Mouse (Mus musculus) E14TG2a.4 (cell line): ENCODE measurements around the gene Atl2.

Experiments used
- CTCF ChIP-seq: conservative IDR thresholded peaks from 2 replicates; pipeline ENCODE4 v1.5.1; 2014; ENCODE audit warnings: low read length
- POU5F1 ChIP-seq: IDR thresholded peaks from 2 replicates; pipeline ENCODE4 v1.6.1; 2014; ENCODE audit warnings: low read length, borderline replicate concordance

GRCm38 (mm10) chr17:79887926-79888325, 8.0 kb downstream of the Atl2 start:
- TF ChIP-seq CTCF: no peak
- no peak for TF ChIP-seq POU5F1
